Mouse (Mus musculus): Measurements from ENCODE around the gene Gm29797.

Gm29797 gene

GRCm38 (mm10) chr2:181656734-181657133 lies at the start of gene Gm29797:
TSS of gene Gm29797 (plus strand) at chr2:181657034.
- DNase-seq, result no peak

GRCm38 (mm10) chr2:181618761-181619495 lies 37.9 kb upstream of the Gm29797 start:
- no peak for DNase-seq

- DNase-seq, result peak; percentile 59 to 60
These were observed 33.4 kb upstream of the Gm29797 start for GRCm38 (mm10) chr2:181623401-181623800.

- no peak for DNase-seq
These were observed 28.4 kb upstream of the Gm29797 start for GRCm38 (mm10) chr2:181628471-181628870.

- DNase-seq, result peak; percentile 18 to 29
These were observed 24.2 kb upstream of the Gm29797 start for GRCm38 (mm10) chr2:181632624-181633023.

GRCm38 (mm10) chr2:181635865-181636264 lies 21.0 kb upstream of the Gm29797 start:
- no peak for DNase-seq

- peak; percentile 73 to 74 for DNase-seq
These were observed 12.5 kb upstream of the Gm29797 start for GRCm38 (mm10) chr2:181644361-181644760.

- DNase-seq, result no peak
These were observed 11.2 kb upstream of the Gm29797 start for GRCm38 (mm10) chr2:181645666-181646065.

GRCm38 (mm10) chr2:181646626-181647472 lies 10.0 kb upstream of the Gm29797 start:
- no peak for DNase-seq

- DNase-seq, result peak; percentile 62 to 79
These were observed 7.9 kb upstream of the Gm29797 start for GRCm38 (mm10) chr2:181648926-181649325.

- DNase-seq, result no peak
These were observed 3.8 kb upstream of the Gm29797 start for GRCm38 (mm10) chr2:181653065-181653464.

GRCm38 (mm10) chr2:181653523-181653922 lies 3.3 kb upstream of the Gm29797 start:
- no peak for DNase-seq

GRCm38 (mm10) chr2:181657441-181657840 lies 607 bp downstream of the Gm29797 start:
- no peak for DNase-seq

GRCm38 (mm10) chr2:181658528-181658927 lies 1.7 kb downstream of the Gm29797 start:
- DNase-seq, result peak; percentile 42 to 52

GRCm38 (mm10) chr2:181658930-181659555 lies 2.2 kb downstream of the Gm29797 start:
- peak in 1 of 2 experiments; percentile 47 for DNase-seq

GRCm38 (mm10) chr2:181659609-181660055 lies 2.8 kb downstream of the Gm29797 start:
- peak; percentile 90 to 92 for DNase-seq

- DNase-seq, result no peak
These were observed 5.9 kb downstream of the Gm29797 start for GRCm38 (mm10) chr2:181662620-181663297.

GRCm38 (mm10) chr2:181663298-181663630 lies 6.4 kb downstream of the Gm29797 start:
- DNase-seq, result no peak

- DNase-seq, result peak; percentile 51 to 52
These were observed 13.6 kb downstream of the Gm29797 start for GRCm38 (mm10) chr2:181670285-181670912.

GRCm38 (mm10) chr2:181670913-181671311 lies 14.1 kb downstream of the Gm29797 start:
- peak; percentile 36 to 57 for DNase-seq

GRCm38 (mm10) chr2:181671326-181671725 lies 14.5 kb downstream of the Gm29797 start, which contains the start of gene Sox18:
TSS of gene Sox18 (minus strand) at chr2:181671640.
- peak in 1 of 2 experiments; percentile 49 for DNase-seq

- DNase-seq, result no peak
These were observed 15.2 kb downstream of the Gm29797 start for GRCm38 (mm10) chr2:181671984-181672383.
